Mouse (Mus musculus): ENCODE data around the gene Zfpm1. TPM values are rescaled to one million over a fixed set of nuclear protein-coding genes. Genes with fewer than 3 reads are reported as not detected.
A peak's percentile ranks its signal among the peaks of the same experiment; 100 is the strongest.

Zfpm1 gene
- polyA plus RNA-seq, 1 experiment from 2014 or later: 2.1 TPM

- Histone ChIP-seq H3K9ac (ENCODE audit: low read length) (no peak overlapping the region), H3K4me3 (replicated peaks; ENCODE audit: low read length) (no peak overlapping the region), H3K27me3 (ENCODE audit: control insufficient read depth, insufficient read depth, low read length) (no peaks in the 10 kb centered on the region), H3K9me3 (replicated peaks; ENCODE audit: control insufficient read depth, low read length) (no peaks in the 10 kb centered on the region), H3K4me2 (ENCODE audit: low read depth, low read length) (no peak overlapping the region), H3K36me3 (ENCODE audit: control insufficient read depth, insufficient read depth, low read length) (no peaks in the 10 kb centered on the region), H3K4me1 (ENCODE audit: control insufficient read depth, insufficient read depth, low read length) (peaks cover 73% of the 10 kb centered on the region), H3K27ac (ENCODE audit: low read length) (peak overlapping the region; percentile 60; the same call in 1 of the 2 replicates)
- WGBS: 37% methylated on average over 12 of the region's 12 CpGs
- 0 out of 2 replicates have a peak, but pooled peaks have one; percentile 6 for ATAC-seq (ENCODE audit: insufficient read depth, low FRiP score)
These were observed 31.4 kb downstream of the Zfpm1 start for GRCm38 (mm10) chr8:122313310-122313709.

DNA sequence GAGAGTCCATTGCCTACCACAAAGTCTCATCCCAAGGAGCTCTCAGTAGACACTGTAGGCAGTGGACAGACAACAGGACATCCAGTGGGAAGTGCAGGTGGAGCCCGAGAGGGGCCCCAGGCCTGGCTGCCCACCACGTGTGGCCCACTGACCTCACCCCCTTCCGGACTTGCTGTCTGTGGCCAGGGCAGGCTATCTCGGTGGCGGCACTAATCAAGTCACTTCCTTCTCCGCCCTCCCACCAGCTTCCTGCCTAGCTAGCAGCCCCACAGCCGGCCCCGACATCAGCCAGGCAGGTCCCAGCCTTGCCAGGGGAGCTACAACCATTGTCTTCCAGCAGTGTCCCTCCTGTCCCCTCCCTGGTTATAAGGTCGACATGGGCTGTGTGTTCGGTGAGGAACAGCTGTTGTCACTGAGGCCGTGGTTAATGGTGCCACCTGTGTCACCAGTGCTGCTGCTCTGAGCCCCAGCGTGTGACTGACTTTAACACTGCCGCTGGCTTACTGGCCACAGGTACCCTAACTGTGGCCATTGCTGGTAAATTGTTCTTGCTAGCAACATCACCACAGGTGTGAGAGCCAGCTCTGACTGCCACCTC lies 33.1 kb downstream of the Zfpm1 start:
- no peaks in the 10 kb centered on the region for H3K9me3 ChIP-seq (replicated peaks; ENCODE audit: control insufficient read depth, low read length)
- H3K27me3 ChIP-seq (ENCODE audit: control insufficient read depth, insufficient read depth, low read length): no peaks in the 10 kb centered on the region
- H3K36me3 ChIP-seq (ENCODE audit: control insufficient read depth, insufficient read depth, low read length): no peaks in the 10 kb centered on the region
- H3K27ac ChIP-seq (ENCODE audit: low read length): peak overlapping the region; percentile 60; the same call in 1 of the 2 replicates
- no peak for ATAC-seq (ENCODE audit: insufficient read depth, low FRiP score)
- no peak overlapping the region for H3K9ac ChIP-seq (ENCODE audit: low read length)
- whole genome bisulfite sequencing: 45% methylated on average over 13 of the region's 13 CpGs
- H3K4me3 ChIP-seq (replicated peaks; ENCODE audit: low read length): no peak overlapping the region
- H3K4me2 ChIP-seq (ENCODE audit: low read depth, low read length): no peak overlapping the region
- H3K4me1 ChIP-seq (ENCODE audit: control insufficient read depth, insufficient read depth, low read length): peaks cover 72% of the 10 kb centered on the region

DNA sequence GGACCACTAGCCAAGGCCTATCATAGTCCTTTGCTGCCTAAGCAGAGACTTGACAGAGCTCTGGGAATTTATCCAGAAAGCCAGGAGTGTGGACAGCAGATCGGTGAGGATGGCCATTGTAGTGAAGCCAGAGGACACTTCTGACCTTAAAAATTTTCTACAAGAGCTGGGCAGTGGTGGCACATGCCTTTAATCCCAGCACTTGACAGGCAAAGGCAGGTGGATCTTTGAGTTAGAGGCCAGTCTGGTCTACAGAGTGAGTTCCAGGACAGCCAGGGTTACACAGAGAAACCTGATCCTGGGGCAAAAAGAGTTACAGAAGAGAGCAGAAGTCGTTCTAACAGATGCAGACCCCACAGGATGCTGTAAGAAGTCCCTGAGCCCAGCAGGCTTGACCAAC lies 34.5 kb downstream of the Zfpm1 start:
- Histone ChIP-seq H3K27ac (ENCODE audit: low read length) (no peak overlapping the region), H3K9ac (ENCODE audit: low read length) (no peak overlapping the region), H3K27me3 (ENCODE audit: control insufficient read depth, insufficient read depth, low read length) (no peaks in the 10 kb centered on the region), H3K4me2 (ENCODE audit: low read depth, low read length) (no peak overlapping the region), H3K4me1 (ENCODE audit: control insufficient read depth, insufficient read depth, low read length) (peaks cover 72% of the 10 kb centered on the region), H3K4me3 (replicated peaks; ENCODE audit: low read length) (no peak overlapping the region), H3K36me3 (ENCODE audit: control insufficient read depth, insufficient read depth, low read length) (no peaks in the 10 kb centered on the region), H3K9me3 (replicated peaks; ENCODE audit: control insufficient read depth, low read length) (no peaks in the 10 kb centered on the region)
- WGBS: 63% methylated on average over 2 of the region's 2 CpGs
- no peak for ATAC-seq (ENCODE audit: insufficient read depth, low FRiP score)

DNA sequence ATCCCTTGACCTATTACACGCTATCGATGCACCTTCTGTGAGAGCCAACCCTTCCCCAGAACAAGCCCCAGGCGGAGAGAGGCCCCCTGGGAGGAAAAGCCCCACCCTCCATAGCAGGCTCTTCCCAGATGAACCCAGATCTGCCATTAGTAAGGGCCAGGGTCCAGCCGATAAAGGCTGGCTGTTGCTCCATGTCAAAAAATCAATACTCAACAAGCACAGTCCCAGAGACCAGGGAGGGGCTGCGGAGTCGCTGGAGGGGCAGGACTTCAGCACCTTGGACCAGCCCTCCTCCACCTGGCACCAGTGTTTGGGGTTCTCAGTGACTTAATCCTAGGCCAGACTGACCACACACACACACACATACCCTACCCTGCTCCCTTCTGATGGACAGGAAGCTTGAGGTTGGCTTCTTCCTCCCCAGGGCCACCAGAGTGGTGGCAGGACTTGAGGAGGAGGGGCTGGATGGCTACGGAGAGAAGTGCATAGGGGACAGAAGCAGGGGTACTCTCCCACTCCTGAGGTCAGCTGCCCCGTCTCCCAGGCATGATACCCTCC lies 36.1 kb downstream of the Zfpm1 start:
- H3K27me3 ChIP-seq (ENCODE audit: control insufficient read depth, insufficient read depth, low read length): no peaks in the 10 kb centered on the region
- H3K4me1 ChIP-seq (ENCODE audit: control insufficient read depth, insufficient read depth, low read length): peaks cover 66% of the 10 kb centered on the region
- H3K36me3 ChIP-seq (ENCODE audit: control insufficient read depth, insufficient read depth, low read length): no peaks in the 10 kb centered on the region
- 40% methylated on average over 8 of the region's 8 CpGs for WGBS
- ATAC-seq (ENCODE audit: insufficient read depth, low FRiP score): peak; percentile 29
- H3K9ac ChIP-seq (ENCODE audit: low read length): no peak overlapping the region
- 0 out of 2 replicates have a peak overlapping the region, but pooled peaks have one; percentile 9 for H3K4me2 ChIP-seq (ENCODE audit: low read depth, low read length)
- no peak overlapping the region for H3K4me3 ChIP-seq (replicated peaks; ENCODE audit: low read length)
- H3K9me3 ChIP-seq (replicated peaks; ENCODE audit: control insufficient read depth, low read length): no peaks in the 10 kb centered on the region
- peak overlapping the region; percentile 56 for H3K27ac ChIP-seq (ENCODE audit: low read length)

GRCm38 (mm10) chr8:122319045-122319707 lies 37.2 kb downstream of the Zfpm1 start:
- Histone ChIP-seq H3K4me1 (ENCODE audit: control insufficient read depth, insufficient read depth, low read length) (peaks cover 59% of the 10 kb centered on the region), H3K36me3 (ENCODE audit: control insufficient read depth, insufficient read depth, low read length) (no peaks in the 10 kb centered on the region), H3K27me3 (ENCODE audit: control insufficient read depth, insufficient read depth, low read length) (no peaks in the 10 kb centered on the region), H3K27ac (ENCODE audit: low read length) (peak overlapping the region; percentile 84), H3K4me2 (ENCODE audit: low read depth, low read length) (no peak overlapping the region), H3K4me3 (replicated peaks; ENCODE audit: low read length) (no peak overlapping the region), H3K9me3 (replicated peaks; ENCODE audit: control insufficient read depth, low read length) (no peaks in the 10 kb centered on the region), H3K9ac (ENCODE audit: low read length) (no peak overlapping the region)
- no peak for ATAC-seq (ENCODE audit: insufficient read depth, low FRiP score)
- 53% methylated on average over 11 of the region's 11 CpGs for WGBS

DNA sequence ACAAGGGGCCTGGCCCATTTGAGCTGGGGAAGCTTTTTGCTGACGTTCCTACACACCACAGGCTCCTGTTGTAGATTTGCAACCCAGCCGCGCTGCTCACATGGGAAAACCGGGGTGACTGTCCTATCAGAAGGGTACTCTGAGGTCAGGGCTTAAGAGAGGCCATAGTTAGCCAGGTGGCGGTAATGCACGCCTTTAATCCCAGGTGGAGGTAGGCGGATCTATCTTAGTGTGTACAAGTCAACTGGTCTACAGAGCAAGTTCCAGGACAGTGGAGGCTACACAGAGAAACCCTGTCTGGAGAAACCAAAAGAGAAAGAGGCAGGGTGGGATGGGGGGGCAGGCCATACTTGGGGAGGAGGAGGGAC lies 37.8 kb downstream of the Zfpm1 start:
- no peak overlapping the region for H3K4me3 ChIP-seq (replicated peaks; ENCODE audit: low read length)
- H3K27ac ChIP-seq (ENCODE audit: low read length): peak overlapping the region; percentile 84
- peaks cover 59% of the 10 kb centered on the region for H3K4me1 ChIP-seq (ENCODE audit: control insufficient read depth, insufficient read depth, low read length)
- H3K9me3 ChIP-seq (replicated peaks; ENCODE audit: control insufficient read depth, low read length): no peaks in the 10 kb centered on the region
- ATAC-seq (ENCODE audit: insufficient read depth, low FRiP score): no peak
- 59% methylated on average over 7 of the region's 7 CpGs for WGBS
- no peak overlapping the region for H3K4me2 ChIP-seq (ENCODE audit: low read depth, low read length)
- no peaks in the 10 kb centered on the region for H3K27me3 ChIP-seq (ENCODE audit: control insufficient read depth, insufficient read depth, low read length)
- H3K9ac ChIP-seq (ENCODE audit: low read length): no peak overlapping the region
- no peaks in the 10 kb centered on the region for H3K36me3 ChIP-seq (ENCODE audit: control insufficient read depth, insufficient read depth, low read length)

DNA sequence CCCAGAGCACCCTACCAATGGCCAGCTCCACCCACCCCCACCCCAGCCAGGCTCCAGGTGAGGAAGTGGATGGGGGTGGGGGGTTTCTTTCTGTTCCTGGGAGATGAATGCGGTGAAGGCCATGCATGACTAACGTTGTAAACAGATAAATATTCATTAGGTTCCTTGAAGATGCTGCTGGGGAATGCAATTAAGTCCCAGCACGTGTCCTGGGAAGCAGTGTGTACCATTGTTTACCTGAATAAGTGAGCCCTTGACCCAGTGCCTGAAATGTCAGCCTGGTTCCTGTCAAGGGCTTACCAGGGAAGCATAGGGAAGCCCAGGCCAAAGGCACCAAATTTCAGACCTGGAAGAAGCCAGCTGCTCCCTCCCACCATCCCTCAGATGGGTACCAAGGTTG lies 38.6 kb downstream of the Zfpm1 start:
- Histone ChIP-seq H3K9ac (ENCODE audit: low read length) (no peak overlapping the region), H3K4me2 (ENCODE audit: low read depth, low read length) (no peak overlapping the region), H3K27ac (ENCODE audit: low read length) (peak overlapping the region; percentile 84; the same call in 1 of the 2 replicates), H3K4me3 (replicated peaks; ENCODE audit: low read length) (no peak overlapping the region), H3K27me3 (ENCODE audit: control insufficient read depth, insufficient read depth, low read length) (no peaks in the 10 kb centered on the region), H3K4me1 (ENCODE audit: control insufficient read depth, insufficient read depth, low read length) (peaks cover 62% of the 10 kb centered on the region), H3K36me3 (ENCODE audit: control insufficient read depth, insufficient read depth, low read length) (no peaks in the 10 kb centered on the region), H3K9me3 (replicated peaks; ENCODE audit: control insufficient read depth, low read length) (no peaks in the 10 kb centered on the region)
- WGBS: 34% methylated on average over 3 of the region's 3 CpGs
- no peak for ATAC-seq (ENCODE audit: insufficient read depth, low FRiP score)

DNA sequence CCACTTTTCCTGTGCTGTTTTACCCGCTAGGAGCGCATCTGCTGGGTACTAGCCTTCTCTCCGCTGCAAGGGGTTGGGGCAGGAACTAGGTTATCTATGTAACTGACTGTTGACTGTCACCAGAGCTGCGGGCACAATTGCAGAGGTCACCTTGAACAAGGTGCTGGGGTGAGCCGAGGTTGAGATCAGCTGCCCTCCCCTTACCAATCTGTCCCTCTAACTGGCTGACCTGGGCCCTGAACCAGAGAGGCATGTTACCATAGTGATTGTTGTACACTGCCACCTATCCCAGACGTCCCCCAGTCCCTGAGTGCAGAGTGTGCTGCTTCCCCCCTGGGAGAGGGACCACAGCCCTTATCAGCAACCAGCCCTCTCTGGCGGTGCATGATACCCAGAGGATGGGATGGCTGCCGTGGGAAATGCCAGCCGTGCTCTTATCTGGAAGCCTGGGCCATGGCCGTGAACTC lies 39.5 kb downstream of the Zfpm1 start:
- Histone ChIP-seq H3K9me3 (replicated peaks; ENCODE audit: control insufficient read depth, low read length) (no peaks in the 10 kb centered on the region), H3K4me1 (ENCODE audit: control insufficient read depth, insufficient read depth, low read length) (peaks cover 68% of the 10 kb centered on the region), H3K4me2 (ENCODE audit: low read depth, low read length) (no peak overlapping the region), H3K36me3 (ENCODE audit: control insufficient read depth, insufficient read depth, low read length) (no peaks in the 10 kb centered on the region), H3K4me3 (replicated peaks; ENCODE audit: low read length) (no peak overlapping the region), H3K27ac (ENCODE audit: low read length) (peak overlapping the region; percentile 88; the same call in 1 of the 2 replicates), H3K27me3 (ENCODE audit: control insufficient read depth, insufficient read depth, low read length) (no peaks in the 10 kb centered on the region), H3K9ac (ENCODE audit: low read length) (no peak overlapping the region)
- 0 out of 2 replicates have a peak, but pooled peaks have one; percentile 8 for ATAC-seq (ENCODE audit: insufficient read depth, low FRiP score)
- 56% methylated on average over 10 of the region's 10 CpGs for WGBS

DNA sequence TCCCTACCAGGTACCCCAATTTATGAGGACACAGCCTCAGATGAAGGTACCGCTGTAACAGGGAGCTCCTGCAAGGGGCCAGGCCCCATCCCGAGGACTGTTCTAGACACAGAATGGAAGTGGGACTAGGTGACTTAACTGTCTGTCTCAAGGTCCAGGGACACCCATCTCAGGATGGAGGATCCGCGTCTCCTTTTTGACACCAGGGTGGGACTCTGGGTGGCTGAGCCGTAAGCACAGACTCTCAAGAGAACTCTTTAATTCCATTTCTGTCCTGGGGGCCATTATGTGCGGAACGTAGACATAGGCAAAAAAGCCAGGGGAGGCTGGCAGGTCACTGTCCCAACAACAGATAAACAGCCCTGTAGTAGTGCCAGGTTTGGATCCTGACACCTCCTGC lies 40.2 kb downstream of the Zfpm1 start:
- Histone ChIP-seq H3K4me1 (ENCODE audit: control insufficient read depth, insufficient read depth, low read length) (peaks cover 67% of the 10 kb centered on the region), H3K9ac (ENCODE audit: low read length) (peak overlapping the region; percentile 46), H3K27ac (ENCODE audit: low read length) (peak overlapping the region; percentile 88), H3K9me3 (replicated peaks; ENCODE audit: control insufficient read depth, low read length) (no peaks in the 10 kb centered on the region), H3K4me3 (replicated peaks; ENCODE audit: low read length) (no peak overlapping the region), H3K27me3 (ENCODE audit: control insufficient read depth, insufficient read depth, low read length) (no peaks in the 10 kb centered on the region), H3K36me3 (ENCODE audit: control insufficient read depth, insufficient read depth, low read length) (no peaks in the 10 kb centered on the region), H3K4me2 (ENCODE audit: low read depth, low read length) (no peak overlapping the region)
- ATAC-seq (ENCODE audit: insufficient read depth, low FRiP score): no peak
- WGBS: 82% methylated on average over 7 of the region's 7 CpGs

Data from stomach, embryonic 16.5 days (tissue).